Mouse (Mus musculus): ENCODE measurements at regions not wholly inside any gene's neighbourhood (a gene's known extent, or its start where the extent isn't known, plus 50 kb on each side); places are given as distances from the start of the nearest gene placed in this dataset.
A peak's percentile ranks its signal among the peaks of the same experiment; 100 is the strongest.
"Not testable (repeated sequence)": the region's sequence is repeated elsewhere in the genome, so short reads cannot be mapped to it uniquely, and the experiment has no call there.

GRCm38 (mm10) chr4:69435390-69435789, 481.2 kb upstream of the Brinp1 start:
- peak in 1 of 2 experiments; percentile 58 for DNase-seq (ENCODE audit: low spot score in 2 of 2)

DNA sequence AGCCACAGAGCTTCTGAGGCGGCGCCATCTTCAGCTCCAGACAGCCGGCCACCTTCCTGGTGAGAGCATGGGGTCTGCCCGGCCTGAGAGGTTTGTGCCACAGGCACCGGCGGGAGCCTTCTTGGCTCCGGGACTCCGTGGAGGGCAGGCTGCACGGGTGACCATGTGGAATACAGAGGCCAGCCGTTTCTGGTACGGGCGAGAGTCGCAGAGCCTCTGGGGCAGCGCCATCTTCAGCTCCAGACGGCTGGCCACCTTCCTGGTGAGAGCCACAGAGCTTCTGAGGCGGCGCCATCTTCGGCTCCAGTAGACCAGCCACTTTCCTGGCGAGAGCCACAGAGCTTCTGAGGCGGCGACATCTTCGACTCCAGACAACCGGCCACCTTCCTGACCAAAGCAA, 456.2 kb upstream of the Brinp1 start:
- not testable (repeated sequence) for DNase-seq (ENCODE audit: low spot score in 2 of 2)

DNA sequence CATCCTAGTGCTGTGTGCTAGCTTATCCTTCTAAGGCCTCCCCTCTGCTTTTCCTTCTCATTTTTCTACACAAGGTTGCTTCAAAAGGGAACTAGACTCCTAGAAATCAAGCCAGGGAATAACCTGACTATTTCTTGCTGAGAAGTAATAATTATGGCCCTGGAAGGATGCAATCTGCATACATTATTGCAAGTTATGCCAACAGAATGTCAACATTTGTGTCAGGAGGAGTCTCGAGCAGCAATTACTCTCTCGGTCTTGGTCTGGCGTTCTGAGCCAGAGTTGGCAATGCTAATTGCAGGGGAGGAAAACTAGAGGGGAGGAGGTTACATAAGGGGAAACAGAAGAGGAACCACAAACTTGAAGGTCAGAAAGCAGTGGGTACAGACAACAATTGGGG, 441.3 kb upstream of the Brinp1 start:
- DNase-seq (ENCODE audit: low spot score in 2 of 2), result no peak

- DNase-seq (ENCODE audit: low spot score in 2 of 2), result no peak
Measured at GRCm38 (mm10) chr4:69383318-69383717, 429.1 kb upstream of the Brinp1 start.

DNA sequence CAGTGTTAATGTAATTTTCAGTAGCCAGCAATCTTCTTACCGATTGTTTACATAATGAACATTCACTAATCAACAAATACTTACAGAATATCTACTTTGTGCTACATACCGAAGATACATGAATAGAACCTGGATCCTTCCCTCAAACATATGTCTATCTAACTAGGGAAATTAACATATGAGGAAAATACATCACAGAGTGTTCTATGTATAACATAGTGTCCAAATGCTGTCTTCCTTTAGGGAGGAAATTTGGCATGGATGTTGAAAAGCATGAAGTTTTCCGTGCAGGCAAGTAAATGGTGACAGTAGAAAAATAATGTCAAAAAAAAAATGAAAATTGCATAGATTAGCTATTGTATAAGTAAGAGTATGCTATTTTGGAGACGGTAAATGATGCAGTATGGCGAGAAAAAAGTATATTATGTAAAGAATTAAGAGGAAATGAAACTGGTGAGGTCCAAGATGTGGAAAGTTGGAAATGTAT, 392.8 kb upstream of the Brinp1 start:
- no peak for DNase-seq (ENCODE audit: low spot score in 2 of 2)

DNA sequence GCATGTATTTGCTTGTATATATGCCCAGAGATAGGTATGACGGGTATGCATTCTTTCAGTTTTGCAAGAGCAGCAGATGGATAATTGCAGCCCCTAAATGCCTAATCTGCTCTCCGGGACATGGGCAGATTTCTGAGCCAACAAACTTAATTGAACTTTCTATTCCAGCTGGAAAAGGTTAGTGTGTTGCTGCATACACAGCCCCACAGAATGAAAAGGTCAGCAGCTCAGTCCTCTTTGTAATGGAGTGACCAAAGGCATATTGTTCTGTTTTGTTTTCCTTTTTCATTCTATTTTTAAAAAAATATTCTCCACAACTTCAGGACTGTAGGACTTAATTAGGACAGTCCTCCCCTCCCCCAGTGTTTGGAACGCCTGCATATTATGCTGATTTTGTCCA, 373.4 kb upstream of the Brinp1 start:
- no peak for DNase-seq (ENCODE audit: low spot score in 2 of 2)

All from urinary bladder, postnatal 4 days (tissue).